Mouse (Mus musculus): ENCODE results near the gene Pappa2.

DNA sequence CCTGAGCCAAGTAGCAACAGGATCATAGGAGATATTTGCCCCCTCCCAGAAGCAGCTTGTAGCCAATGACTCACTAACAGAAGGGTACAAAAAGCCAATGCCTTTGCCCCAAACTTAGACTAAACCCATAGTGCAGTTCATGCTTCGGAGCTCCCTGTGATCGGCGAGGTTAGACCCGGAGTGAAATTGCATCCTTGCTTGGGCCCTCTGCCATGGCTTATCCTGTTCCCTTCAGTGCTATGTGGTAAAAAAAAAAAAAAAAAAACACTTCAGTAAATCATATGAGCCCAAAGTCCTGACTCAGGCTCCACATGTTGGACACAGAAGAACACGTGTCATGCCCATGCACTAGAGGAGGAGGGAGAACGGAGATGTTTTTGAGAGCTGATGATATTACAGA lies 85.8 kb downstream of the Pappa2 start:
- TF ChIP-seq CTCF (IDR thresholded peaks at IDR 0.05) (no peak), POLR2A (IDR thresholded peaks at IDR 0.05; ENCODE audit: insufficient read depth, low read depth, low read length) (no peak)

Data from heart, adult 2 months (tissue).